Mouse (Mus musculus) E14TG2a.4 (cell line): ENCODE results near the gene Msh6.

ENCODE experiments used
- H3K27me3 ChIP-seq: 2 replicates; pipeline ENCODE4 v1.6.1; 2014; ENCODE audit warnings: low read length, control low read depth; ENCODE audit not compliant: insufficient read depth
- H3K36me3 ChIP-seq: 2 replicates; pipeline ENCODE4 v1.6.1; 2014; ENCODE audit warnings: low read length, control low read depth; ENCODE audit not compliant: insufficient read depth
- H3K4me1 ChIP-seq: replicated peaks from 2 replicates; pipeline ENCODE4 v1.6.1; 2014; ENCODE audit warnings: low read depth, low read length, control low read depth
- H3K4me3 ChIP-seq: replicated peaks from 2 replicates; pipeline ENCODE4 v1.5.1; 2014; ENCODE audit warnings: mild to moderate bottlenecking, low read length
- H3K9me3 ChIP-seq: 2 replicates; pipeline ENCODE4 v1.6.1; 2014; ENCODE audit warnings: low read length, control low read depth
- CTCF ChIP-seq: conservative IDR thresholded peaks from 2 replicates; pipeline ENCODE4 v1.5.1; 2014; ENCODE audit warnings: low read length
- NANOG ChIP-seq: IDR thresholded peaks from 2 replicates; pipeline ENCODE4 v1.6.1; 2014; ENCODE audit warnings: borderline replicate concordance, low read length, mixed read lengths
- POU5F1 ChIP-seq: IDR thresholded peaks from 2 replicates; pipeline ENCODE4 v1.6.1; 2014; ENCODE audit warnings: low read length, borderline replicate concordance

Gene Msh6

GRCm38 (mm10) chr17:87982112-87982511 lies 7.2 kb downstream of the Msh6 start:
- peak; percentile 37 for TF ChIP-seq CTCF
- TF ChIP-seq NANOG, result no peak
- no peak for TF ChIP-seq POU5F1
- Histone ChIP-seq H3K4me1 (peaks cover 94% of the 10 kb centered on the region), H3K9me3 (no peaks in the 10 kb centered on the region), H3K27me3 (no peaks in the 10 kb centered on the region), H3K36me3 (peaks cover 100% of the 10 kb centered on the region), H3K4me3 (no peak overlapping the region)

GRCm38 (mm10) chr17:87983313-87983712 lies 8.5 kb downstream of the Msh6 start:
- TF ChIP-seq POU5F1 (no peak), NANOG (no peak), CTCF (no peak)
- no peaks in the 10 kb centered on the region for H3K27me3 ChIP-seq
- H3K4me3 ChIP-seq, result no peak overlapping the region
- no peaks in the 10 kb centered on the region for H3K9me3 ChIP-seq
- H3K36me3 ChIP-seq, result peaks cover 100% of the 10 kb centered on the region
- peaks cover 94% of the 10 kb centered on the region for H3K4me1 ChIP-seq

- Histone ChIP-seq H3K36me3 (peaks cover 100% of the 10 kb centered on the region), H3K27me3 (no peaks in the 10 kb centered on the region), H3K4me1 (peaks cover 93% of the 10 kb centered on the region), H3K4me3 (peak overlapping the region; percentile 61; the same call in 1 of the 2 replicates), H3K9me3 (no peaks in the 10 kb centered on the region)
- no peak for TF ChIP-seq NANOG
- no peak for TF ChIP-seq CTCF
- no peak for TF ChIP-seq POU5F1
Observed at GRCm38 (mm10) chr17:87984440-87985214, 9.8 kb downstream of the Msh6 start.

GRCm38 (mm10) chr17:87985916-87986315 lies 11.1 kb downstream of the Msh6 start:
- Histone ChIP-seq H3K4me3 (peak overlapping the region; percentile 61), H3K4me1 (peaks cover 83% of the 10 kb centered on the region), H3K36me3 (peaks cover 100% of the 10 kb centered on the region), H3K27me3 (no peaks in the 10 kb centered on the region), H3K9me3 (no peaks in the 10 kb centered on the region)
- TF ChIP-seq CTCF (no peak), NANOG (no peak), POU5F1 (no peak)

GRCm38 (mm10) chr17:87987507-87987906 lies 12.6 kb downstream of the Msh6 start:
- Histone ChIP-seq H3K9me3 (no peaks in the 10 kb centered on the region), H3K27me3 (no peaks in the 10 kb centered on the region), H3K4me3 (peak overlapping the region; percentile 61), H3K4me1 (peaks cover 71% of the 10 kb centered on the region), H3K36me3 (peaks cover 100% of the 10 kb centered on the region)
- TF ChIP-seq CTCF, result no peak
- no peak for TF ChIP-seq POU5F1
- no peak for TF ChIP-seq NANOG

GRCm38 (mm10) chr17:87992154-87992553 lies 17.3 kb downstream of the Msh6 start:
- no peaks in the 10 kb centered on the region for H3K27me3 ChIP-seq
- no peak overlapping the region for H3K4me3 ChIP-seq
- peaks cover 26% of the 10 kb centered on the region for H3K4me1 ChIP-seq
- no peaks in the 10 kb centered on the region for H3K9me3 ChIP-seq
- H3K36me3 ChIP-seq, result peaks cover 99% of the 10 kb centered on the region
- TF ChIP-seq NANOG (no peak), POU5F1 (no peak), CTCF (no peak)

- H3K36me3 ChIP-seq, result peaks cover 98% of the 10 kb centered on the region
- TF ChIP-seq CTCF (no peak), POU5F1 (no peak), NANOG (no peak)
- H3K4me3 ChIP-seq, result no peak overlapping the region
- no peaks in the 10 kb centered on the region for H3K9me3 ChIP-seq
- peaks cover 14% of the 10 kb centered on the region for H3K4me1 ChIP-seq
- no peaks in the 10 kb centered on the region for H3K27me3 ChIP-seq
Observed at GRCm38 (mm10) chr17:87993338-87993737, 18.5 kb downstream of the Msh6 start.

- H3K27me3 ChIP-seq, result no peaks in the 10 kb centered on the region
Observed at GRCm38 (mm10) chr17:87997808-87998207, 22.9 kb downstream of the Msh6 start.

GRCm38 (mm10) chr17:88004892-88005291 lies 30.0 kb downstream of the Msh6 start:
- H3K4me3 ChIP-seq, result no peak overlapping the region
- TF ChIP-seq CTCF (no peak), NANOG (no peak), POU5F1 (no peak)
- H3K27me3 ChIP-seq, result no peaks in the 10 kb centered on the region
- H3K4me1 ChIP-seq, result 0 out of 2 replicates have a peak, but pooled peaks cover 3% of the 10 kb centered on the region
- peaks cover 77% of the 10 kb centered on the region for H3K36me3 ChIP-seq
- H3K9me3 ChIP-seq, result no peaks in the 10 kb centered on the region

More at GRCm38 (mm10) chr17:87997808-87998207, 22.9 kb downstream of the Msh6 start:
- no peak for TF ChIP-seq NANOG
- no peak for TF ChIP-seq CTCF
- no peak for TF ChIP-seq POU5F1
- Histone ChIP-seq H3K4me1 (no peaks in the 10 kb centered on the region), H3K9me3 (no peaks in the 10 kb centered on the region), H3K36me3 (peaks cover 94% of the 10 kb centered on the region), H3K4me3 (no peak overlapping the region)
